Mouse (Mus musculus): ENCODE data around the gene Uqcc1.

GRCm38 (mm10) chr2:155861581-155861980 is 68.5 kb downstream of the Uqcc1 start:
- no peak for TF ChIP-seq CTCF (IDR thresholded peaks at IDR 0.05; ENCODE audit: insufficient read depth, low read depth, low read length)
- no peak for TF ChIP-seq POLR2A (IDR thresholded peaks at IDR 0.05; ENCODE audit: insufficient read depth, low read depth, low read length)
